Mouse (Mus musculus) macrophage (primary cell): ENCODE data around the gene 4930432M17Rik. TPM values are rescaled to one million over a fixed set of nuclear protein-coding genes. Genes with fewer than 3 reads are reported as not detected.

Source experiments
- H3K27ac ChIP-seq: fragments of 350-480 bp; formaldehyde crosslinking; 2 replicates; pipeline ENCODE4 v1.9.0; 2021
- H3K36me3 ChIP-seq: fragments of 350-480 bp; formaldehyde crosslinking; 2 replicates; pipeline ENCODE4 v1.9.0; 2021; ENCODE audit errors: inconsistent target
- H3K4me3 ChIP-seq: fragments of 350-480 bp; formaldehyde crosslinking; 2 replicates; pipeline ENCODE4 v1.9.0; 2021; ENCODE audit errors: inconsistent target
- H3K79me2 ChIP-seq: fragments of 350-480 bp; formaldehyde crosslinking; 2 replicates; pipeline ENCODE4 v1.9.0; 2021; ENCODE audit errors: inconsistent target
- WGBS: methylation state at CpG from one replicate; pipeline ENCODE4 v1.1.7; 2026; ENCODE audit warnings: inconsistent platforms; ENCODE audit not compliant: missing documents; 5-methylcytosine and 5-hydroxymethylcytosine counted together
- polyA plus RNA-seq: library from polyadenylated mRNA; stranded (reverse); fragments of 250-400 nt; gene quantifications from 3 replicates; pipeline ENCODE4 v1.2.4, GENCODE M21; 2018; ENCODE audit warnings: inconsistent platforms

The 4930432M17Rik gene
- polyA plus RNA-seq, 1 experiment from 2014 or later = not detected

- Histone ChIP-seq H3K27ac (no peak overlapping the region), H3K36me3 (no peaks in the 10 kb centered on the region), H3K79me2 (no peaks in the 10 kb centered on the region), H3K4me3 (no peak overlapping the region)
- WGBS = 97% methylated on average over 8 of the region's 8 CpGs
Measured at GRCm38 (mm10) chr3:121648238-121648778, 22.3 kb upstream of the 4930432M17Rik start.

DNA sequence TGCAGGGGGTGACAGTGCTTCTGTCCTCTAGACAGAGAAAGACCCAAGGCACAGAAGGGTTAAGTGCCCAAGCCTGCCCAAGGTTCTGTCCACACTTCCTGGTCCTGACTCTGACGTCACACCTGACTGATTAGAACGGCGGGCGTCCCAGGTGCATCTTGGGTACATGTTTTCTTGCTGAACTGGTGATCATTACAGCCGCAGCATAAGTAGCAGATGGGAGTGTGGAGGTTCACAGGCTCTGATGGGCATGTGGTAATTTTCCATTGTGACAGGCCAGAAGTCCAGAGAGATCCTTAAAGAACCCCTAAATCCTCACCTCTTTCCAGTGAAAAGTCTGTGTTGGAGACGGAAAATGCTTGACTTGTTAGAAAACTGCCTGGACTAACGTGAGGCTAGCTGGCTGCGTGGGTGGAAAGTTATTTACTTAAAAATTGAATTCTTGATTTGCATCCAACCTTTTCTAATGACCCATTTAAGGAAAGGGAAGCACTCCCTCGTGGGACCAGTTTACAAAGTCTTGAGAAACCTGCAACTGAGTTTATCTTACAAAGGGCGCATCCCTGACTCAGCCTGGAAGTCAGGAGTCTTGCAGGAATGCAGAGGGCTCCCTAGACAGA lies 20.4 kb upstream of the 4930432M17Rik start:
- Histone ChIP-seq H3K27ac (no peak overlapping the region), H3K36me3 (no peaks in the 10 kb centered on the region), H3K4me3 (no peak overlapping the region), H3K79me2 (no peaks in the 10 kb centered on the region)
- WGBS = 69% methylated on average over 10 of the region's 10 CpGs

DNA sequence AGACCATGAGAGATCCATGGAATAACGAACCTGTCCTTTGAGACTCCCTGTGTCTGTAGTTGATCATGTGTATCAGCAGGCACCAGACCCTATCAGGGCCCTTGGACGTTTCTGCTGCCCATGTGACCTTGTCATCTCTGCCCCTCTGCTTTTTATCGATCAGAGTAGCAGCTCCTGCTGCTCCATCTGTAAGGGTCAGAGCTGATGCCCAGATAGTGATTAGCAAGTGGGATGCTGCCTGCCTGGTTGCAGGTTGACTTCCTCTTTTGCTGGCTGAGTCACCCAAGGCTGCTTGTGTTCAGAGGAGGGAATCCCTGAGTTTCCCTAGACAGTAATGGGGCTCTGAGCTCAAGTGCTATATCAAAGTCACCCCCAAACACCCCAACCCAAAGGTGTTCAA lies 18.9 kb upstream of the 4930432M17Rik start:
- Histone ChIP-seq H3K36me3 (no peaks in the 10 kb centered on the region), H3K27ac (no peak overlapping the region), H3K79me2 (no peaks in the 10 kb centered on the region), H3K4me3 (no peak overlapping the region)
- WGBS = 48% methylated on average over 3 of the region's 3 CpGs

- no peaks in the 10 kb centered on the region for H3K79me2 ChIP-seq
- WGBS = 63% methylated on average over 1 of the region's 1 CpGs
- no peaks in the 10 kb centered on the region for H3K36me3 ChIP-seq
Measured at GRCm38 (mm10) chr3:121652186-121652585, 18.4 kb upstream of the 4930432M17Rik start.

DNA sequence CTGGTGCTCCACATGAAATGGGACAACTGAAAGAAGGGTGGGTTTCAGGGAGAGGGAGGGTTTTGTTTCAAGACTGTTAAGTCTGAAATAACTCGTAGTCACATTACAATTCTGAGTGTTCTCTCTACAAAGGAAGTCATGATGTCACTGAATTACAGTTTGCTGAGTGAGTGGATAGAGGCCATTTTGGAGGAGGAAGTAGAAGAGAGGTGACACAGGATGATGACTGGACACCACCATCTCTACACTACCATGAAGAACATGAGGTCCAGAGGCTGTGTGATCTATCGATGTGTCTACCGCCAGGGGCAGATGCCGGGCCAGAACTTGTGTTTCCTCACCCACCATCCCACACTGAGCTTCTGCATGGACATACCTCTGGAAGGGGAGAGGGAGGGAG lies 13.6 kb upstream of the 4930432M17Rik start:
- Histone ChIP-seq H3K36me3 (no peaks in the 10 kb centered on the region), H3K79me2 (no peaks in the 10 kb centered on the region), H3K27ac (no peak overlapping the region), H3K4me3 (no peak overlapping the region)
- 79% methylated on average over 3 of the region's 4 CpGs for WGBS

More at GRCm38 (mm10) chr3:121652186-121652585, 18.4 kb upstream of the 4930432M17Rik start:
- Histone ChIP-seq H3K27ac (no peak overlapping the region), H3K4me3 (no peak overlapping the region)

GRCm38 (mm10) chr3:121662705-121663469 lies 7.7 kb upstream of the 4930432M17Rik start:
- WGBS = 88% methylated on average over 4 of the region's 4 CpGs
- Histone ChIP-seq H3K79me2 (no peaks in the 10 kb centered on the region), H3K27ac (no peak overlapping the region), H3K36me3 (no peaks in the 10 kb centered on the region), H3K4me3 (no peak overlapping the region)

- Histone ChIP-seq H3K27ac (no peak overlapping the region), H3K79me2 (no peaks in the 10 kb centered on the region), H3K36me3 (no peaks in the 10 kb centered on the region), H3K4me3 (no peak overlapping the region)
- 69% methylated on average over 8 of the region's 9 CpGs for WGBS
Measured at GRCm38 (mm10) chr3:121663470-121663847, 7.1 kb upstream of the 4930432M17Rik start.

- no peak overlapping the region for H3K4me3 ChIP-seq
- 32% methylated on average over 5 of the region's 5 CpGs for WGBS
- no peaks in the 10 kb centered on the region for H3K79me2 ChIP-seq
- no peak overlapping the region for H3K27ac ChIP-seq
- no peaks in the 10 kb centered on the region for H3K36me3 ChIP-seq
Measured at GRCm38 (mm10) chr3:121672135-121672790, 1.7 kb downstream of the 4930432M17Rik start.

DNA sequence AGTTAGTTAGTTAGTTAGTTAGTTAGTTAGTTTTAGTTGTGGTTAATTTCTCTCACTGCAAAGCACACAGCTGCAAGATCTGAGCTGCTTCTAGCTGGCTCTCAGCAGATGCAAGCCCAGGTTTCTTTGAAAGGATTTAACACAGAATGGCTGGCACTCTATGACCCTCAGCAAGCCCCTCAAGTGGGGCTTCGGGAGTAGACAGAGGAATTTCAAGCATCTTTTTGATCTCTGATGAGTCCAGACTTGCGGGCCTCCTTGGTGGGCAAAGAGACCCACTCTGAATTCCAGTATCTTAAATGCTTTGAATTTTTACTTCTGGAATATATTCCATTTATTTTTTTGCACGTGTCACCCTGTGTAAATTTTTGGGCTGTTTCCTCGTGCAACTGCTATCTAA lies 8.4 kb downstream of the 4930432M17Rik start:
- Histone ChIP-seq H3K4me3 (no peak overlapping the region), H3K36me3 (no peaks in the 10 kb centered on the region), H3K79me2 (no peaks in the 10 kb centered on the region), H3K27ac (no peak overlapping the region)
- WGBS = 92% methylated on average over 4 of the region's 4 CpGs

DNA sequence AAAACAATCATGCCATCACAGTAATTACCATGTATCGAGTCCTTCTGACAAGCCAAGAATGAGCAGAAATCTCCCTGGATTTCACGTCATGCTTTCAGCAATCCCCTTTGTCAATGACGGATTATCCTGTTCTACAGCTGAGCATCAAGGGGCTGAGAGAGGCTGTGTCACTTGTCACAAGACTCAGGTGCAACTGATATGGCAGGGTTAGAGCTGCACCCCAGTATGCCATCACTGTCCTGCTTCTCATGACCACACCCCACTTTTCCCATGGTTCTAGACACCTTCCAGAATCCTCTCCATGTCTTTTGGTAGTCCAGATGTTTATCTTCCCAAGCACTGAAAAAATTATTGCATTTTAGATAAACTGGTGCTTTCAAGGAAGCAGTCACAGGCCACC lies 8.9 kb downstream of the 4930432M17Rik start:
- Histone ChIP-seq H3K4me3 (no peak overlapping the region), H3K36me3 (no peaks in the 10 kb centered on the region), H3K79me2 (no peaks in the 10 kb centered on the region), H3K27ac (no peak overlapping the region)
- WGBS = 96% methylated on average over 3 of the region's 3 CpGs

DNA sequence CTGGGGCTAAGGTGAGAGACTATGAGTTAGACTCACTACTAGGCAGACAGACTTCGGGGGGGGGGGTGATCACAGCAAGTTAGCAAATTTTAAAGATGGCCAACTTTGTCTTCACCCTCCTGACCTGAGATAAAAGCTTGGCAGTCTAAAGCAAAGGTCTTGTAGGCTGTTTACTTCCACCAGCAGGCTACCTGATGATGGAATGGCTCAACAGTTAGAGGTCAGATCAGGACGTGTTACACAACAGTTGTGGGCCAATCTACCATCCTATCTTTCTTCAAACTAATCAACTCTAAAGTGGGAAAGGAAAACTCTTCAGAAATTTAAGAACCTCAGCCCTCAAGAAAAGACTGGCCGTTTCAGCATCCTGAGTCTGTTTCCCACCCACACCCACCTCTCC lies 9.6 kb downstream of the 4930432M17Rik start:
- no peak overlapping the region for H3K4me3 ChIP-seq
- no peak overlapping the region for H3K27ac ChIP-seq
- H3K79me2 ChIP-seq = no peaks in the 10 kb centered on the region
- no peaks in the 10 kb centered on the region for H3K36me3 ChIP-seq
- WGBS = 49% methylated on average over 3 of the region's 3 CpGs

DNA sequence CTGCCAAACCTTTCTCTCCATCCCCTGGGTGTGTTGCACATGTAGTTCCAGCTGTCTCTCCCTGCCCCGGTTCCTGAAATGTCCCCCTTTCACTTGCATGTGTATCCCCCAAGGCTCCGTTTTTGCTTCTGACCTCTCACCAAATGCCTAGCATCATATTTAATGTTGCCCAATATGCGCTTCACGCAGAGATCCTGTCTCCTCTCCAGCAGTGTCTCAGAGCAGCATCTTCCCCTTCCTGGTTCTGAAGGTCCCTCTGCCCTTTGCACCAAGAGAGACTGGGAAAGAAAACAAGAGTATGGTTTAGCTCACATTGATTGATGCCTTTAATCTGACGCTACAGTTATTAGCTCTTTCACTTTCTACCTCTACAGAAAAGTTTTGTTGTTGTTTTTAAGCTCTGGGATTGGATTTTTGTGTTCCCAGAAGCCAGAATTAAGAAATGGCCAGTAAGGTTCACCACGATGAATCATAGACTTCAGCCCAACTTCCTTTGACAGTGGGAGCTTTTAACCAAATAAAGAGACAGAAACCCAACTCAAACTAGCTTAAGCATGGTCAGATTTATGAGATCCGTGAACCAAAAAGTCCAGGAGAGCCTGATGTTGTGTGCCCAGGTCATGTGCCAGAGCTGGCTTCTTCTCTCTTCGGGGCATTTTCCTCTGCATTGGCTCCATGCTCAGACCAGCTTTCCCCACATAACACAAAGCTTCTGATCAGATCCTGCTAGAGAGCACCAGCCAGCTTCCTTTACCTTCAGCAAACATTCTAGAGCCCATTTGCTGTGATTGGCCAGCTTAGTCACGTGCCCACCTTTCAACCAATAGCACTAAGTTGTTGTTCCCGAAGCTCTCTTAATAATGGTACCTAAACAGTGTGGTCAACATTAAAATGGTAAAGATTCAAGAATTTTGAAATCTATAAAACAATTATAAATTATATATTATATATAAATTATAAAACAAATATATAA lies 12.2 kb downstream of the 4930432M17Rik start:
- no peak overlapping the region for H3K27ac ChIP-seq
- H3K4me3 ChIP-seq = no peak overlapping the region
- 36% methylated on average over 10 of the region's 10 CpGs for WGBS
- H3K36me3 ChIP-seq = no peaks in the 10 kb centered on the region
- H3K79me2 ChIP-seq = no peaks in the 10 kb centered on the region

GRCm38 (mm10) chr3:121684552-121684951 lies 14.0 kb downstream of the 4930432M17Rik start:
- 82% methylated on average over 4 of the region's 4 CpGs for WGBS
- Histone ChIP-seq H3K79me2 (no peaks in the 10 kb centered on the region), H3K27ac (no peak overlapping the region), H3K4me3 (no peak overlapping the region), H3K36me3 (no peaks in the 10 kb centered on the region)

DNA sequence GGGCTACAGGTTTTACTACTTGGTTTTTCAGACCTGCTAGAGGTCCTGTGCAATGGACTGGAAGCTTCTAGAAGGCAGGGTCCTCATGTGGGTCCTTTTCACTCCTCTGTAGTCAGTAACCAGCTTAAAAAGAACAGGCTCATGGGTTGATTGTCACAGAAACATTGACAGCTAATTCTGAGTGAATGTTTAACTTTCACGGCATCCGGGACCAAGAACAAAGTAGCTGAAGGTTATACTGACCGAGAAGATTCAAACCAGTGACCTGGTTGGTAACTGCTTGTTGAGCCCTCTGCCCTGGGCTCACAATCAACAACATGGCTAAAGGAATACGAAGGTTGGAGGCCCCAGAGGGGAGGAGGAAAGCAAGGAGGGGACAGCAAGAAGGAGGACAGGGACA lies 14.4 kb downstream of the 4930432M17Rik start:
- Histone ChIP-seq H3K79me2 (no peaks in the 10 kb centered on the region), H3K36me3 (no peaks in the 10 kb centered on the region), H3K27ac (no peak overlapping the region), H3K4me3 (no peak overlapping the region)
- 96% methylated on average over 4 of the region's 4 CpGs for WGBS
